Mouse (Mus musculus) MEL (cell line): ENCODE data around the gene Bnc2. TPM values are rescaled to one million over a fixed set of nuclear protein-coding genes. Genes with fewer than 3 reads are reported as not detected.

Experiments used
- DNase-seq: peaks from one replicate; pipeline ENCODE4 v3.0.0; 2011; ENCODE audit warnings: low read depth, low spot score
- H3K27ac ChIP-seq: 2 replicates; pipeline ENCODE4 v1.5.1; 2012; ENCODE audit warnings: low read depth, mild to moderate bottlenecking, control low read depth, low read length, moderate library complexity; ENCODE audit not compliant: control insufficient read depth
- H3K27me3 ChIP-seq, 2 experiments: fragments of 150-350 bp in 1 of 2; sonication (generic) in 1 of 2; 2 replicates each; pipeline ENCODE4 v1.6.1; 2012; ENCODE audit warnings: low read length in 2 of 2, mild to moderate bottlenecking in 2 of 2, improper control_type of control experiment in 1 of 2, moderate library complexity in 1 of 2; ENCODE audit not compliant: insufficient read depth in 2 of 2, control insufficient read depth in 1 of 2
- H3K36me3 ChIP-seq, 2 experiments: 2 replicates each; pipeline ENCODE4 v1.6.1; 2012 to 2014; ENCODE audit warnings: low read length in 2 of 2, improper control_type of control experiment in 1 of 2, inconsistent platforms in 1 of 2, mild to moderate bottlenecking in 1 of 2; ENCODE audit not compliant: insufficient read depth in 2 of 2, control insufficient read depth in 1 of 2
- H3K4me1 ChIP-seq, 2 experiments: fragments of 150-350 bp in 1 of 2; sonication (generic) in 1 of 2; 2 replicates each; pipeline ENCODE4 v1.6.1; 2012; ENCODE audit warnings: low read length in 2 of 2, improper control_type of control experiment in 1 of 2, mild to moderate bottlenecking in 1 of 2; ENCODE audit not compliant: insufficient read depth in 2 of 2, control insufficient read depth in 1 of 2
- H3K4me3 ChIP-seq, 2 experiments: fragments of 150-350 bp in 1 of 2; sonication (generic) in 1 of 2; 2 replicates each; pipeline ENCODE4 v1.5.1; 2012; ENCODE audit warnings: low read depth in 2 of 2, low read length in 2 of 2, mild to moderate bottlenecking in 2 of 2, moderate library complexity in 2 of 2, control low read depth in 1 of 2, improper control_type of control experiment in 1 of 2; ENCODE audit not compliant: control insufficient read depth in 1 of 2, insufficient read depth in 1 of 2
- H3K79me2 ChIP-seq: 2 replicates; pipeline ENCODE4 v1.6.1; 2012; ENCODE audit warnings: mild to moderate bottlenecking, low read length, moderate library complexity; ENCODE audit not compliant: control insufficient read depth, poor library complexity, insufficient read depth
- H3K9ac ChIP-seq: 2 replicates; pipeline ENCODE4 v1.6.1; 2012; ENCODE audit warnings: low read depth, mild to moderate bottlenecking, control low read depth, low read length, moderate library complexity; ENCODE audit not compliant: control insufficient read depth, poor library complexity, severe bottlenecking
- H3K9me3 ChIP-seq: fragments of 150-350 bp; sonication (generic); replicated peaks from 2 replicates; pipeline ENCODE4 v1.6.1; 2012; ENCODE audit warnings: mild to moderate bottlenecking, low read length, improper control_type of control experiment, moderate library complexity; ENCODE audit not compliant: insufficient read depth
- ELF1 ChIP-seq: IDR thresholded peaks from 2 replicates; pipeline ENCODE4 v1.6.1; 2014; ENCODE audit warnings: low read depth, mild to moderate bottlenecking, inconsistent platforms, low read length, improper control_type of control experiment, moderate library complexity
- GATA1 ChIP-seq: IDR thresholded peaks from 2 replicates; pipeline ENCODE4 v1.6.1; 2011; ENCODE audit warnings: low read depth, low read length, improper control_type of control experiment
- HCFC1 ChIP-seq: IDR thresholded peaks from 2 replicates; pipeline ENCODE4 v1.6.1; 2012; ENCODE audit warnings: low read depth, mild to moderate bottlenecking, inconsistent platforms, low read length, improper control_type of control experiment, moderate library complexity
- JUND ChIP-seq: IDR thresholded peaks from 2 replicates; pipeline ENCODE4 v1.6.1; 2011; ENCODE audit warnings: low read depth, mild to moderate bottlenecking, improper control_type of control experiment, low read length
- KAT2A ChIP-seq: conservative IDR thresholded peaks from 2 replicates; pipeline ENCODE4 v1.6.1; 2012; ENCODE audit warnings: low read depth, low read length, improper control_type of control experiment, inconsistent platforms
- MAFK ChIP-seq: IDR thresholded peaks from 2 replicates; pipeline ENCODE4 v1.6.1; 2011; ENCODE audit warnings: low read depth, mild to moderate bottlenecking, low read length, improper control_type of control experiment, borderline replicate concordance
- MAZ ChIP-seq: IDR thresholded peaks from 2 replicates; pipeline ENCODE4 v1.6.1; 2012; ENCODE audit warnings: low read depth, mild to moderate bottlenecking, inconsistent platforms, low read length, improper control_type of control experiment
- MXI1 ChIP-seq: IDR thresholded peaks from 2 replicates; pipeline ENCODE4 v1.6.1; 2011; ENCODE audit warnings: mild to moderate bottlenecking, low read depth, low read length, improper control_type of control experiment
- MYB ChIP-seq: IDR thresholded peaks from 2 replicates; pipeline ENCODE4 v1.6.1; 2011; ENCODE audit warnings: mild to moderate bottlenecking, low read depth, low read length, improper control_type of control experiment
- NELFE ChIP-seq: IDR thresholded peaks from 2 replicates; pipeline ENCODE4 v1.6.1; 2011; ENCODE audit warnings: low read depth, low read length, improper control_type of control experiment
- POLR2AphosphoS5 ChIP-seq: IDR thresholded peaks from 2 replicates; pipeline ENCODE4 v1.6.1; 2012; ENCODE audit warnings: low read depth, borderline replicate concordance, mild to moderate bottlenecking, inconsistent platforms, low read length, moderate library complexity, mixed read lengths
- RAD21 ChIP-seq: IDR thresholded peaks from 2 replicates; pipeline ENCODE4 v1.6.1; 2011; ENCODE audit warnings: mild to moderate bottlenecking, low read depth, low read length, improper control_type of control experiment
- RCOR1 ChIP-seq: IDR thresholded peaks from 2 replicates; pipeline ENCODE4 v1.6.1; 2012; ENCODE audit warnings: low read depth, mild to moderate bottlenecking, inconsistent platforms, low read length, improper control_type of control experiment
- SIN3A ChIP-seq: IDR thresholded peaks from 2 replicates; pipeline ENCODE4 v1.6.1; 2012; ENCODE audit warnings: low read length, improper control_type of control experiment, inconsistent platforms
- TAL1 ChIP-seq: IDR thresholded peaks from 2 replicates; pipeline ENCODE4 v1.6.1; 2012; ENCODE audit warnings: mild to moderate bottlenecking, inconsistent platforms, low read length, moderate library complexity, mixed read lengths
- TCF12 ChIP-seq: IDR thresholded peaks from 2 replicates; pipeline ENCODE4 v1.6.1; 2014; ENCODE audit warnings: low read depth, mild to moderate bottlenecking, inconsistent platforms, low read length, improper control_type of control experiment, moderate library complexity
- USF2 ChIP-seq, 2 experiments: IDR thresholded peaks; 2 replicates each; pipeline ENCODE4 v1.6.1; 2011 to 2012; ENCODE audit warnings: improper control_type of control experiment in 2 of 2, low read length in 2 of 2, borderline replicate concordance in 1 of 2, inconsistent platforms in 1 of 2, low read depth in 1 of 2, mild to moderate bottlenecking in 1 of 2; ENCODE audit not compliant: insufficient read depth in 1 of 2
- ZMIZ1 ChIP-seq: IDR thresholded peaks from 2 replicates; pipeline ENCODE4 v1.6.1; 2012; ENCODE audit warnings: low read depth, mild to moderate bottlenecking, inconsistent platforms, low read length, improper control_type of control experiment, moderate library complexity
- polyA plus RNA-seq, 2 experiments: library from polyadenylated mRNA; stranded (reverse) in 1 of 2; unstranded in 1 of 2; fragments of >175 nt in 1 of 2; fragments of >200 nt in 1 of 2; gene quantifications; 2 replicates each; pipeline versions ENCODE4 v1.2.1 to v1.2.4; 2012; ENCODE audit warnings: low replicate concordance in 2 of 2, low read depth in 1 of 2; ENCODE audit not compliant: insufficient read length in 2 of 2, insufficient read depth in 1 of 2, missing spikeins in 1 of 2
- total RNA-seq: library from RNA; depleted of rRNA; stranded (reverse); fragments of 300-350 nt; gene quantifications from 2 replicates; pipeline ENCODE4 v1.2.3, GENCODE M21; 2012

Bnc2 gene
- total and polyA plus RNA-seq, 3 experiments: not detected

DNA sequence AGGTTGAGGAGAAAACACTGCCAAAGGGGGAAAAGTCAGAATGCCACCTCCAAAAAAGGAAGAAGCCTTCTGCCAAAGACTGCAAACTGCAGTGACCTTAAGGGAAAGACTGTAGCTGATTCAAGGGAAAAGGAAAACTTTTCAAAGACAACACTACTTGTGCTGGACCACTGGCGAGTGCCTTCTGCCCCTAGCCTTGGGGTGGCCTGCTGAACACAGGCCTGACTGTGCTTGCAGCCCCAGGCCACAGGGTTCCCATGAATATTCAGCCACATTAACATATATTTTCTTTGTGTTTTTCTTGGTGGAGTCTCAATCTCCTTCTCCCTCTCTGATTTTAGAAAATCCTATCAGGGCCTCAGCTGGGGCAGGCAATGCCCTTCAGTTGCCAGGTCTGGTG is 317.7 kb downstream of the Bnc2 start:
- no peak for DNase-seq
- Histone ChIP-seq H3K27me3 (no peaks in the 10 kb centered on the region), H3K4me1 (no peaks in the 10 kb centered on the region), H3K36me3 (no peaks in the 10 kb centered on the region), H3K9me3 (no peaks in the 10 kb centered on the region), H3K79me2 (no peaks in the 10 kb centered on the region), H3K4me3 (no peak overlapping the region), H3K27ac (no peak overlapping the region), H3K9ac (no peak overlapping the region)
- TF ChIP-seq NELFE (no peak), KAT2A (no peak), ZMIZ1 (no peak), RCOR1 (no peak), MYB (no peak), GATA1 (no peak), ELF1 (no peak), RAD21 (no peak), JUND (no peak), POLR2AphosphoS5 (no peak), MAZ (no peak)

DNA sequence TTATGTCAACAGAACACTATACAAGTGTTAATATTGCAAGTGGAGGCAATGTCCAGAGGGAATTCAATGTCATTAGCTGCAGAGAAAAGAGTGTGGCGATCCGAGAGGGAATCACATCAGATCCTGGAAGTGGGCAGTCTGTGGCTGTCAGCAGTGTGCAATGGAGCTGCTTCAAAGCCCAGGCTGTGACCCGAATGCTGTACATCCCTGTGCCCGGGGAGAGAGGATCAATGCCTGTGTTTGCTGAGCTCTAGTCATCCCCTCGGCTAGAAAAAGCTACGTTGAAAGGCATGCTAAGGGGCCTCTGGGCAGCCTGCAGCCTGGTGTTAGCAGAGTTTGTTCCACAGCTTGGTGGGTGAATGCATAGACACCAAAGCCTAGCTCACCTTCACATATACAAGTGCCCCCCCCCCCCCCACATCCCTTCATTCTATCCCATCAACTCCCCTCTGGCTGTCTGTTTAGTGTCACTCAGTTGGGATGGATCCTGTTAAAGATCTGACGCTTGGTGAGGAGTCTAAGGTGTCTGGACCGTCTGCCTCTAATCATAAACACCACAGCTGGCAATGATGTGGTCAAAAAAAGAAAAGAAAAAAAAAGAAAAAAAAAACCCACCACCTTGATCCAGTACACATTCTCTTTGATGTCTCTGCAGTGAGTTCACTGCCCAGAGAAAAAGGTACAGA is 318.5 kb downstream of the Bnc2 start:
- TF ChIP-seq MXI1 (no peak), NELFE (no peak), SIN3A (no peak), KAT2A (no peak), TCF12 (no peak), ELF1 (no peak), MAFK (no peak), TAL1 (no peak), USF2 (IDR thresholded peaks at IDR 0.05; ENCODE audit: borderline replicate concordance in 1 of 2, insufficient read depth in 1 of 2, low read depth in 1 of 2, low read length in 2 of 2) (no peak), HCFC1 (no peak)
- Histone ChIP-seq H3K9me3 (no peaks in the 10 kb centered on the region), H3K9ac (no peak overlapping the region), H3K4me1 (no peaks in the 10 kb centered on the region), H3K27me3 (no peaks in the 10 kb centered on the region), H3K36me3 (no peaks in the 10 kb centered on the region), H3K4me3 (no peak overlapping the region), H3K79me2 (no peaks in the 10 kb centered on the region), H3K27ac (no peak overlapping the region)
- DNase-seq: no peak
